Mouse (Mus musculus): ENCODE results near the gene Phf5a.
A peak's percentile ranks its signal among the peaks of the same experiment; 100 is the strongest.
"Not testable (repeated sequence)": the region's sequence is repeated elsewhere in the genome, so short reads cannot be mapped to it uniquely, and the experiment has no call there.

Gene Phf5a

DNA sequence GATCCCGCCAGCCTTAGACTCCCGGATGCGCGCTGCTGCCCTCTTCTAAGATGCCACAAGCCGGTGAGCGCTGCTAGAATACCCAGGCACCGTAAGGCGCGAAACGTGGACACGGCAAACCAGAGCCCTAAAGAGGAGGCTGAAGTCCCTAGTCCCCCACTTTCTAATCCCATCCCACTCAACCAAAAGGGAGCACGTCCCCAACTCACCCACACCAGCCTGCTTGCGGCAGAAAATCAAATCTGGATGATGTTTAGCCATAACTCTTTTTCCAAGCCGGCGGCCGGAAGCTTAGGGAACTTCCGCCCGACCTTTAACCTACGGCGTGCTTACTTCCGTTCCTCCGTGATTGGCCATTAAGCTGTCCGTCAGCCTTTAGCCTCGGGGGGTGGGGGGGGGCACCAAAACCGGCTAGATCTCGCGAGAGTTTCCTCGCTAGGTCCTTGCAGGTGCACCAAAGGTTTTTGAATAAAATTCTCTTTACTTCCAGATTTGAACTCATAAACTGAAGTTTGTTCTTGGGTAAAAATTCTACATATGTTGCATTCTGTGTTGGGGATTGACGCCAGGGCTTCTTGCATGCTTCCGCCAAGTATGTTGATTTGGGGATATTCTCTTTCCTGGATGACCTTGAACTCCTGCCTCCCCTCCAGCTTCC is at the start of gene Phf5a:
Phf5a (minus strand) TSS at position 308 of the 658 bp plus-strand sequence.
- peak; percentile 77 to 79 for DNase-seq (ENCODE audit: low spot score in 2 of 2)

DNA sequence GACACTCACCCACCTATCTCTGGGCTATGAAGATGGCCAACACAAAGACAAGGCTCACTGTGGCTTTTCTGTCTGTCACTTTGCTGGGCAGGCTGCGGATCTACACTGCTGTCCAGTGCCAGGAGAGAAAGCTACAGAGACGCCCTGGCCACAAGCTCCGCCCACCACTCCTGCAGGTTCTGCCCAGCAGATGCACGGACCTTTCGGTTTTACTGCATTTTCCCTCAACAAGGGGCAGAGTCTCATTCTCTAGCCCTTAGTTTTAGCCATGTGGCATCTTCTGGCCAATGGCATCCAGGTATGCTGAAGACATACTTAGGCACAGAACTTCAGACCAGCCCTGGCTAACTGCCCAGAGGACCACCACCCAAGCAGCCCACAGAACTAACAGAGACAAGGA is 49.5 kb upstream of the Phf5a start:
- no peak for DNase-seq (ENCODE audit: low spot score in 2 of 2)

DNA sequence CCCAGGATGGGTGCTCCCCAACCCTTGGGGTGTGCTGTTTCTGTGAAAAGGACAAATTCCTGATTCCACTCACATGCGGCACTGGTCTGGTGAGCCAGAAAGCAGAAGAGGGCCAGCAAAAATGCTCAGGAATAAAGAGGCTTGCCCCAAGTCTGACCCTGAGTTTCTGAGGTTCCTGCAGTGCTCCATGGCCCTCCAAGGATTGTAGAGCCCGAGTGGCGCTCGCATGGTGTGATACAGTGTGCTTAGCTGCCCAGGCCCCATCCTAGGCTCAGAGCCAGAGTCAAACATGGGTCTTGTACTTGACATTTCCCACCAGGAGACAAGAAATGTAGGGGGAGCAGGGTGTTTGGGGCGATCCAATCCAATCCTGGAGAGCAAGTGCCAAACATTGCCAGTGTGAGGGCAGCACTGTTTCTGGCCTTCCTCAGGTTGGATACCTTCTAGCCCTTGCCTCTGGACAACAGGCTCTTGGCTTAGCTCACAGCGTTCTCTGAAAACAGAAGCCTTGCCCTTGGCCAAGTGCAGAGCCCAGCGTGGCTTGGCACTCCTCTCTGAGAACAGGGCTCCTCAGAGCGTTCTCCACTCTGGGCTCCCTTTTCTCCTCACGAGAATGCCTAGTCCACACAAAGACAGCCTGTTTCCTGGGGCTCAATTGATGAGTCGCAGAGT is 49.0 kb upstream of the Phf5a start:
- peak in 1 of 2 experiments; percentile 44 for DNase-seq (ENCODE audit: low spot score in 2 of 2)

DNA sequence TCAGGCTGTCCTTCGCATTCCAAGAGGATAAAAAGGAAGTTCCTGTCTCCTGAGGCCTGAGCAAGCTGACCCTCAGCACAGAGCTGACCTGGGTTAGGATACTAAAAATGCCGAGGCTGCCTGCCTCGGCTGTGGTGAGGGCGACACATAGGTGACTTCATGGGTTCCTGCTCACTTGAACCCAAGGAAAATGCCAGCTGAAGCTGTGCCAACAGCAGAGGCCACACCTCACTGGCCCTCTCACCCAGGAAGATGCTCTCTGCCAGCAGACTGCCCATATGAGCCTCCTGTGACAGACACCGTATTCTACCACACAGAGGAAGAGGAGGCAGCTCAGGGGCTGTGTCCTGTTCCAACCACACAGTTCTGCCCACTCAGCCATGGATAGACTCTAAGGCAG is 47.4 kb upstream of the Phf5a start:
- DNase-seq (ENCODE audit: low spot score in 2 of 2) = no peak

DNA sequence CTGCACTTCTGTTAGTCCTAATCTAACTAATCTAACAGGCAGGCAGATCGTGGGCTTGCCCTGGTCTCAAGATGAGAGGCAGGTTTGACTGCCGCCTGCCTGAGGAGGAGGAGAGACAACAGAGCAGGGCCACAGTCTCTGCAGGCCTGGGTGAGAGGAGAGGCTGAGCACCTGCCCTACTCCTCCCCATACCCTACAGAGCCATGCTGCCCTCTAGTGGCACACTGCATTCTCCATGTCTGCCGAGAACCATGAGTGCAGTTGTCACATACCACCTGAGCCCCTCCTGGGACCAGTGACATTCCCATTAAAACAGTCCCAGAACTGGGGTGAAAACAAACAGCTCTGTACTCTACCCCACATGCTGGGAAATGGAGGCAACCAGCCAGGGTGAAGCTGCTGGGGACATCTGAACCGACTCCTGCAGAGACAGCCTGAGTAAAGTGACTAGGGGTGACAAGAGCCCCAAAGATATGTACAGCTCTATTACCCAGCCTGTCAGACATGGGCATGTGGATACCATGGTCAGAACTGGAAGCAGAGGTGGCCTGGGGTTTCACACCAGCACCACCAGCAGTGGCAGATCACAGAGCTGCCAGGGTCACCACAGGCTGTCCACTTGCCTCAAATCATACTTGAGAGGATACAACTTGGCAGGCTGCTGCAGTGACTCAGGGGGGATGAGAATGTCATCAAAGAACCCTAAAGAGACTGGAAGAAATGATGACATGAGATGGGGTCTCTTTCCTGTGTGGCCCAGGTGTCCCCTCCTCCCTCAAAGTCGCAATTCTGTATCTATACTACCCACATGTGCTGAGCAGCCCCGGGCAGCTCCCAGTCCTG is 46.1 kb upstream of the Phf5a start:
- peak in 1 of 2 experiments; percentile 56 for DNase-seq (ENCODE audit: low spot score in 2 of 2)

DNA sequence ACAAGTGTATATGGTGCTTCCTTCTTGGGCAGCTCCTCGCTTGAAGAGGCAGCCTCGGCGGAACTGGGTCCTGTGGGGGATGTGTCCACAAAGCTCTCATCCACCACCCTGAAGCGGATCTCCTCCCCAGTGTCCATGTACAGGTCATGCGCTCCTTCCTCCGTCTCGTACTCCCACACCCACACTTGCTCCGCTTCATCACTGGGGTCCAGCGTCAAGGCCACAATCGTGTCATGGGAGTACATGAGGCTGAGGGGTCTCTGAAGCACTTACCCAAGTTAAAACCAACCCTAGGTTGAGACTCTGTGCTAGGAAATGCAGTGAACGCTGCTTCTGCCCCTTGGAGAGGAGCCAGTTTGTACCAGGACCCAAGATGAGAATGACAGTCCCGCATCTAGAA is 45.5 kb upstream of the Phf5a start:
- DNase-seq (ENCODE audit: low spot score in 2 of 2) = no peak

DNA sequence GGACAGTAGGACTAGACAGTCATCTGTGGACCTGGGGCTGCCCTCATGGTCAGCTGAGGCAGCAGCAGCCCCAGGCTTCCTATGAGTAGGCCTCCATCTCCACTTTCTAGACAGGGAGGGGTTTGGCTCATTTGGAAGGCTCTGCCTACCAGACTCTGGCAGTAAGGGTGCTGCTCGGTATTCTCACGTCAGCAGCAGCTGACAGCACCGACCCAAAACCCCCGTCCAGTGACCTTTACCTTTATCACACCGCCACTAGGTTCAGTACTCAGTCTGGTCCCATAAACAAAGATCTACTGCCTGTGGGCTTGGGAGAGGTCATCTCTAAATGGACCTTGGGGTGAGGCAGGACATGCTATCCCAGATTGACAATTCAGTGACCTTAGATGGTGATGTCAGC is 44.0 kb upstream of the Phf5a start:
- DNase-seq (ENCODE audit: low spot score in 2 of 2) = no peak

DNA sequence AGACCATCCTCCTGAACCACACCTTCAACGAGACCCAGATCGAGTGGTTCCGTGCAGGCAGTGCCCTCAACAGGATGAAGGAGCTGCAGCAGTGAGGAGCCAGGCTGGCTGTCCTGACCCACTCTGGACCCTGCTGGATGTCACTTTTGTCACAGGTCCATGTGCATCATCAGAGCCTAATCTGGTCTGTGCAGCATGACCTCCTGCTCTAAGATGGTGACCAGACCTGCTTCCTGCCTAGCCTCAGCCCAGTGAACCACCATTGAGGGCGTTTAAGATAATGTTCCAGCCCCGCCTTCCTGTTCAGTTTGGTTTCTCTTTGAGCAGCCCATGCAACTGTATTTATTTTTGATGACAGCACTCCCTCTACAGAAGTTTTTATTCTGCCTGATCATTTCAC is 43.0 kb upstream of the Phf5a start:
- no peak for DNase-seq (ENCODE audit: low spot score in 2 of 2)

DNA sequence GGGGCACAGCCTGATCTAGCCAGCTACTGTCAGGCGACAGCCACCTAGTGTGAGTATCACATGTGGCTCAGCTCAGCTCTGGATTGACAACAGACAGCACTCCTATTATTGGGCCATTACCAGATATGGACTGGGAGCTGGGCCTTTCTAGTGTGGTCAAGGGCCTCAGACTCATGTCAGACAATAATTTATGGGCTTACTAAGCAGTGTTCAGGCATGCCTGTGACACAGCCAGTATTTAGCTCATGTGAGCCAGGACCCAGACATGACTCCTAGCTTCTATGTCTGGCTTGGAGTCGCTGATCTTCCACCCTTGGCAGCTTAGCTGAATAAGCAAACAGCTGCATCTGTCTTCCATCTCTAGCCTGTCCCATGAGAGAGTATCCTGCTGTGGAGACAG is 40.8 kb upstream of the Phf5a start:
- DNase-seq (ENCODE audit: low spot score in 2 of 2) = no peak

DNA sequence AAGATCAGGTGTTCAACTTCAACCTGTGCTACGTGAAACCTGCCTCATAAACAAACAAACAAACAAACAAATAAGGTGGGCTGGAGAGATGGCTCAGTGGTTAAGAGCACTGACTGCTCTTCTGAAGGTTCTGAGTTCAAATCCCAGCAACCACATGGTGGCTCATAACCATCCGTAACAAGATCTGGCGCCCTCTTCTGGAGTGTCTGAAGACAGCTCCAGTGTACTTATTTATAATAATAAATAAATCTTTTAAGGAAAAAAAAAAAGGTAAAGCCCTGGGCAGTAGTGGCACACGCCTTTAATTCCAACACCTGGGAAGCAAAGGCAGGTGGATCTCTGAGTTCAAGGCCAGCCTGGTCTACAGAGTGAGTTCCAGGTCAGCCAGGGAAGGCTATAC is 37.1 kb upstream of the Phf5a start:
- DNase-seq (ENCODE audit: low spot score in 2 of 2) = not testable (repeated sequence)

DNA sequence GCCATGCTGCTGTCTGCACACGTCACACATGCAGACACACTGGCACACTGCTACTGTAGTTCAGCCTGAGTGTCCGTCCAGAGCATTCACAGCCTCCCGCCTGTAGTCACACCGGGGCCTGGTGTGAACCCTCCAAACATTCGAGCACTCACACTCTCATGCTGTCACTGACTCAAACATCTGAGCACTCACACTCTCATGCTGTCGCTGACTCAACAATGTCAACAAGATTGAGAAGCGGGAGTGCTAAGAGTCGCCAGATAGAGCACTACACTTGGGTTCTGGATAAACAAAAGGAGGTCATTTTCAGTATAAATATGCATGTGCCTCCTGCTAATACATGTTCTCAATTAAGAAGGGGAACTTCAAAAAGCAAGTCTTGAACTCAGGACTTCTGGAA is 36.2 kb upstream of the Phf5a start:
- DNase-seq (ENCODE audit: low spot score in 2 of 2) = no peak

DNA sequence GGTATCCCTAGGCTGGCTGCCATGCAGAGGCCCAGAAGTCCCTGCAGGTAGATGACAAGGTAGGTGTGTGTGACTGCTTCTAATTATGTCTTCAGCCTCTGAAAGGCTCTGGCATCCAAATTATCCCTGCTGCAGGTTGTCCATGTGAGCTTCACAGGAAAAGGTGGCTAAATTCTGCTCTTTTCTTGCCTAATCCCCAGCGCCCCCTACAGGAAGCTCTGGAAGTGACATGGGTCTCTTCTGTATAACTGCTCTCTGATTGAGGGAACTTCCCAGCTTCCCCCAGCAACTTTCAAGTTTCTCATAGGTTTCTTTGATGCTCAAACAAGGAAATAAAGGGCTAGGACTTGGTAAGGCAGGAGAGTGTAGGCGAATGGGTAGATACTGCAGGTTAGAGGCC is 33.2 kb upstream of the Phf5a start:
- peak in 1 of 2 experiments; percentile 68 for DNase-seq (ENCODE audit: low spot score in 2 of 2)

DNA sequence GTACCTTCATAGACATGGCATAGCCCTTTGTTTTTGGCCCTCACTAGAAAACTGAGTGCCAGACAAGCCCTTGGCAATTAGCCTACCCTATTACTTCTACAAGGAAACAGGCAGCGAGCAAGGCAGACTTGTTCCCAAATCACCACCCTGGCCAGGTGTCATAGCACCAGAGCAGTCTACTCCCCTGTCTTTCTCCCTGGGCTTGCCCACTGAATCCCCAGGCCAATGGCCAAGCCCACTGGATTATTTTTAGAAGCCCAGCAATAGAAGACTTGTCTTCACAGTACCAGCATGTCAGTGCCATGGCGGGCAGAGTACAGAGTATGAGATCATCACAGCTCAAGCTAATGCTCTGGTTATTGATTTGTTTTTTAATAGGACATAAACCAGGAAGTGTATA is 27.0 kb upstream of the Phf5a start:
- DNase-seq (ENCODE audit: low spot score in 2 of 2) = no peak

DNA sequence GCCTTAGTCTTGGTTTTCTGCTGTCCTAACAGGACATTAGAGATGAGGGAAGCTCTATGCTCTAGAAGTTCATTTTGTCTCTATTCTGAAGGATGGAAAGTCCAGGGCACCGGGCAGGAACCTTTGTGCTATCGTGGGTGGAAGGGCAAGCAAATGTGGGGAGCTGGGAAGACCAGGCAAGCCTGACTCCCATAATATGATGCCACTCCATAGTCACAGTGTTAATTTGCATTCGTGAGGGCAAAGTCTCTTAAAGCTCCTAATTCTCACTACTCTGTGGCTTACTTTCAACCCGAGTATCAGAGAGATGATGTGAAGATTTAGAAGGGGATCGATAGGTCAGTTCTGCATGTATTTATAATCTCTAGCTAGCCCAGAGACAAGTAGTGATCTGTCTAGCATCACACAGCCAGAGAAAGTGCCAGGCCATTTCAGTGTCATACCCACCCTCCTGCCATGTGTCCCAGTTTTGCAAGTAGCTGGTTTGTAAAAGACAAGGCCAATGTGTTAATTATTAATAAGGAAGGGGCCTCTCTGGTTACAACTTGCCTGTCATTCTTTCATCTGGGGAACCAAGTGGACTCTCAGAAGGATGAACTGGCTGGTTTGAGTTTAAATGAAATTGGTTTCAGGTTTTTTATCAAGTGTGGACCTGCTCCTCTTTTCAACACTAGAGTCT is 26.0 kb upstream of the Phf5a start:
- no peak for DNase-seq (ENCODE audit: low spot score in 2 of 2)

DNA sequence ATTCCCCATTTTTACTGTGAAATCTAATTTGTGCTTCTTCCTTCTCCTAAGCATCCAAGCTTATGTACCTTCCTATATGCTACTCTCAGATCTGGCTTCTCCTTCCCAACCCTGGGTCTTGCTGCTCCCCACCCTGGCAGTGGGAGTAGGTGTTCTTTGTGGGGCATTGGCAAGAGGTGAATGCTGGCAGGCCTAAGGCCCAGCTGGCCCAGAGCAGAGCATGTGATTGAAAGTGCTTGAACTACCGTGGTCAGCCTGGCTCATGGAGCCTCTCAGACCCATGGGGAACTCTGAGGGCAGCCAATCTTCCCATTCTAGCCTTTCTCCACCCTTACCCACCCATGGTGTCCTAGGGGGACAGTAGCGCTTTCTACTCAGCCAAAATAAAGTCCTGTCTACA is 24.7 kb upstream of the Phf5a start:
- no peak for DNase-seq (ENCODE audit: low spot score in 2 of 2)

DNA sequence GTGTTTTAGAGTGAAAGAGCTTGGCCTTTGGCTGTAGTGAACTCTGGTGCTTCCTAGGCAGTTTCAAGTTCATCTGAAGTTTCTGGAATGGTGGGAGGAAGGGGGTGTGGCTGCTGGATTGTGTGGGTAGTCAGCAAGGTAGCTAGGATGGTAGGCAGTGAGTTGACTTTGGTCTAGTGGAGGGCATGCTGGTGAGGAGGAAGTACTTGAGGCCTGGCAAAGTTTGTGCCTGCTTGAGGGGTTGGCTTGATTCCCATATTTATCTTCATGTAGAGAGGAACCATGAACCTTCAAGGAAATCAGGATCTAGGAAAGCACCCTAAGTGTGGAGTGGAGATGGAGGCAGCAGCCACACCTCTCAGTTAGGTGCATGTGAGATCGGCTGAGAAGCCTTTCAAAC is 22.3 kb upstream of the Phf5a start:
- DNase-seq (ENCODE audit: low spot score in 2 of 2) = no peak

DNA sequence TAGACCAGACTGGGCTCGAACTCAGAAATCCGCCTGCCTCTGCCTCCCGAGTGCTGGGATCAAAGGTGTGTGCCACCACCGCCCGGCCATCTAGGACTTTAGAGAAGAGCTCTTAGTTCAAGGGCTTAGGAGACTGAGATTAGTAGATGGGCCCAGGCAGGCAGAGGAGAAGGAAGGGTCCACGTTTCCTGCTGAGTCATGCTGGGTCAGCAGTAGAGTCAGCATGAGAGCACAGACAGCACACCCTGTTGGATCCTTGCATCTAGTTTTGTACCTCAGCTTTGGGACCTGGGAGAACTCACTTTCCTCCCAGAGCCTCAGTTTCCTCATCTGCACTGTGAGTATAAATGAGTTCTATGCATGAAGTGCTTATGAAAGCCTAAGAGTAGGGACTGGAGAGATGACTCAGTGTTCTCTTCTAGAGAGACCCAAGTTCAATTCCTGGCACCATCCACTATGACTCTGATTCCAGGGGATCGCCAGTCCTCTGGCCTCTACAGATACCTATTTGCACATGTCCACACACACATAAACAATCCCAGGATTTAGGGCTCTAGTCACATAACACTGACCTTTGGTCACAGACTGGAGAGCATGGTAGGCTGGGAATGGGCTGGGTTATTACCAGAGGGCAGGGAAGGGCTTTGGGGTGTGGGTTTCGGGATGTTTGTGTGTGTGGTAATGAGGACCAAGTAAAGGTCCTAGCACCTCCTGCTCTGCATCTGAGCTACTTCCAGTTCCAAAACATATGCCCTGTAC is 20.3 kb upstream of the Phf5a start:
- no peak for DNase-seq (ENCODE audit: low spot score in 2 of 2)

DNA sequence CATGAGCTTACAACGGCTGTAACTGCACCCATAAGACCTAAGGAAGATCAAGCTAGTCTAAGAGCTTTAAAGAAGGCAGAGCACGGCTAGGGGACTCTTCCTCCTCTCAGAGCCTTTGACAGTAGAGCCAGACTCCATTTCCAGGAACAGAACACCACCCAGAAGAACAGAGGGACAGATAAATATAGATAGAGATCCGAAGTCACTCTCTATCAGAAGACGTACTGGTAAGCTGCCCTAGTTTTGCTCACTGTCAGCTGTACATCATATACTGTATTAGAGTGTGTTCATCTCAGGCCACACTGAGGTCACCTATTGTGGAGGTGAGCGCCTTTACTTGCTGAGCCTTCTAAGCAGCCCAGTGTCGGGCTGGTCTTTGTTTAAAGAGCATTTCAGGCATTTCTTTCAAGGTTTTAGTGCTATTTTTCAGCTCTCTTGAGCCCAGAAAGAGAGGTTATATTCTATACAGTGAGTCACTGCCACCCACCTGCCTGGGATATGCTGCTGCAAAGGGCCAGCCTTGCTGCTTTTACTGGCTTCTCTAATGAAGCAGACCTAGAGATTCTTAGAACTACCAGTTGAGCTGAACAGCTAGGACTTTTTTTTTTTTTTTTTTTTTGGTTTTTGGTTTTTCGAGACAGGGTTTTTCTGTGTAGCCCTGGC is 19.6 kb upstream of the Phf5a start:
- no peak for DNase-seq (ENCODE audit: low spot score in 2 of 2)

DNA sequence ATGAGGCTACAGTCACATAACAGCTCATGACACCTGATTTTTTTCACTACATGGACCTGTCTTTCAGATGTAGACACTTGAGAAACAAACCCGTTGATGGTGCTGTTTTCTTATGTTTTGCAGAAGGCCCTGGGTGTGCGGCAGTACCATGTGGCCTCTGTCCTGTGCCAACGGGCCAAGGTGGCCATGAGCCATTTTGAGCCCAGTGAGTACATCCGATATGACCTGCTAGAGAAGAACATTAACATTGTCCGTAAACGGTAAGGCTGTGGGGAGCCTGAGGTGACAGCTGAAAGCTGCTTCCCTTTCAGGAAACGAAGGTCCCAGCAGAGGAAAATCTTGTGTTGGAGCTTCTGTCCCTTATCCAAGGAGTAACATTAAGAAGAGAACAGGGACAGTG is 17.5 kb upstream of the Phf5a start:
- DNase-seq (ENCODE audit: low spot score in 2 of 2) = no peak

DNA sequence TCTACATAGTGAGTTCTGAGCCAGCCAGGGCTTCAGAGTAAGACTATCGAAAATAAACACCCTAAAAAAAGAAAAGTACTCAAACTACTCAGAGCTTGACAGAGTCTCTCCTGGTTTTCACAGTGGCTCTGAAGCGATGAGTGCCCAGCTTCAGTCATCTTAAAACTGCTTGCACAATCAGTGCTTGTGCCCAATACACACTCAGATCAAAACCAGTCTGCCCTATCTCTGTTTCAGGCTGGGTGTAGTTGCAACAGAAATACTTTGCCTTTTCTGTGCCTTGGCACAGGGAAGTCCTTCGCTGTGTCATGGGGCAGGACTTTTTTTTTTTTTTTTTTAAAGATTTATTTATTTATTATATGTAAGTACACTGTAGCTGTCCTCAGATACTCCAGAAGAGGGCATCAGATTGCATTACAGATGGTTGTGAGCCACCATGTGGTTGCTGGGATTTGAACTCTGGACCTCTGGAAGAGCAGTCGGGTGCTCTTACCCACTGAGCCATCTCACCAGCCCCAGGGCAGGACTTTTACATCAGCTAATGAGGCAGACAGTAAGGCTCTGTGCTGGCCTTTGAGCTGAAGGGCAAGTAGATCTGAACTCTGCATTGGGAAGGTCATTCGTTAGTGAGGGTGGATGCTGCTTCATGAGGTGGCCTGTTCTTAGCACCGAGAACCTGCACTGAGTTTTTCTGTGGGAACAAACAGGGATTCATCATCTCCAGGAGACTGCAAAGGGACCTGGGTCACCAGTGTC is 15.3 kb upstream of the Phf5a start:
- DNase-seq (ENCODE audit: low spot score in 2 of 2) = no peak
